Mouse (Mus musculus) small intestine, adult 2 months (tissue): ENCODE measurements around the gene Vps25.

Experiments
- CTCF ChIP-seq: fragments of 200-500 bp; IDR thresholded peaks from 2 replicates; pipeline ENCODE4 v1.5.1; 2012; ENCODE audit warnings: low read depth, mild to moderate bottlenecking, control low read depth, inconsistent platforms, low read length, moderate library complexity, mixed read lengths; ENCODE audit not compliant: insufficient replicate concordance, insufficient read length; ENCODE audit errors: extremely low read depth
- POLR2A ChIP-seq: fragments of 200-500 bp; IDR thresholded peaks from 2 replicates; pipeline ENCODE4 v1.6.1; 2012; ENCODE audit warnings: low read depth, mild to moderate bottlenecking, control low read depth, inconsistent platforms, low read length, moderate library complexity

GRCm38 (mm10) chr11:101252941-101253340 lies 566 bp upstream of the Vps25 start:
- TF ChIP-seq CTCF (no peak), POLR2A (no peak)
